Mouse (Mus musculus) embryonic fibroblast, embryonic 13.5 days (primary cell): ENCODE data around the gene Nt5c.

Experiments used
- CTCF ChIP-seq: IDR thresholded peaks from 2 replicates; pipeline ENCODE4 v1.5.1; 2011; ENCODE audit warnings: mild to moderate bottlenecking, control low read depth, low read length, moderate library complexity, borderline replicate concordance; ENCODE audit not compliant: insufficient read depth
- POLR2A ChIP-seq: IDR thresholded peaks from 2 replicates; pipeline ENCODE4 v1.6.1; 2011; ENCODE audit warnings: low read depth, mild to moderate bottlenecking, control low read depth, low read length, moderate library complexity

DNA sequence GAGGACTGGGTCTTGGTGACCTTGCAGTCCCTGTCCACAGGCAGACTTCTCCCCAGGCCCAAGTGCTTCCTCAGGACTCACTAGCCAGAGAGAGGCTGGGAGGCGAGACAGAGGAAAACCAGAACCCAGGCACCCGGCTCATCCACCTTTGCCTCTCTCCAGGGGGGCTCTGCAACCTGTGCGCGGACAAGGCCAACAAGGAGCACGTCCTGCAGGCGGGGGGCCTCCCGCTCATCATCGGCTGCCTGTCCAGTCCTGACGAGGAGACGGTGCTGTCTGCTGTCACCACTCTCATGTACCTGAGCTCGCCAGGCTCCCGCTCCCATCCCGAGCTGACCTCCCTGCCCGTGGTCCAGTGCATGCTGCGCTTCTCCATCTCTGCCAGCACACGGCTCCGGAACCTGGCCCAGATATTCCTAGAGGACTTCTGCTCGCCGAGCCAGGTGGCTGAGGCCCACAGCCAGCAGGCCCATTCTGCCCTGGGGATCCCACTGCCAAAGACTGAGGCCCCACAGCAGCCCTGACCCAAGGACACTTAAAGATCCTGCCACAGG lies 3.0 kb downstream of the Nt5c start:
- no peak for TF ChIP-seq POLR2A
- no peak for TF ChIP-seq CTCF
